Comparison of ENCODE assay signal across 40 mouse cellular contexts in the genomic region with DNA sequence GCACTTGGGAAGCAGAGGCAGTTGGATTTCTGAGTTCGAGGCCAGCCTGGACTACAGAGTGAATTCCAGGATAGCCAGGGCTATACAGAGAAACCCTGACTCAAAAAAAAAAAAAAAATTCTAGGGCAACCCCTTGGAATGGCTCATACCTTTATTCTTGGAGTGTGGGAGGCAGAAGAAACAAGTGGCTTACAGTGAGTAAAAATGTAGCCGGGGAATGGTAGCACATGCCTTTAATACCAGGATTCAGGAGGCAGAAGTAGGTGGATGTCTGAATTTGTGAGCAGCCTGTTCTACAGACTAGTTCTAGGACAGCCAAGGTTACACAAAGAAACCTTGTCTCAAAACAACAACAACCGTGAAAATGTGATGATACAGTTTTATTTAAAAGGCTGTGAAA. TPM values are rescaled to one million over a fixed set of nuclear protein-coding genes. Genes with fewer than 3 reads are reported as not detected.
"Had no signal": no experiment of that assay in that cellular context is flagged by ENCODE, and none has a peak within 500 bp of the region (broad histone marks: within the 10 kb centered on the region; RNA-seq: fewer than 3 reads in every experiment).

No protein-coding gene starts in this region.

- H3K27ac ChIP-seq: heart, embryonic 10.5 days; heart, embryonic 13.5 days; heart, embryonic 15.5 days; hindbrain, embryonic 10.5 days; hindbrain, embryonic 12.5 days; hindbrain, embryonic 13.5 days; hindbrain, embryonic 14.5 days; hindbrain, embryonic 15.5 days; hindbrain, postnatal 0 days; intestine, embryonic 15.5 days; kidney, embryonic 15.5 days; kidney, postnatal 0 days; layer of hippocampus, adult 2 months; left cerebral cortex, adult 2 months had no signal

- DNase-seq: heart, postnatal 10 days; heart, postnatal 14 days; heart, postnatal 36 days; heart, postnatal 4 days; kidney, adult 11 months; kidney, adult 18-20 months; kidney, adult 2 months; kidney, adult 8-10 months; kidney, adult 9 months; kidney, postnatal 10 days; kidney, postnatal 14 days; kidney, postnatal 25 days; kidney, postnatal 36 days; kidney, postnatal 4 days; layer of hippocampus, adult 9-11 months; layer of hippocampus, postnatal 36 days had no signal

- H3K4me1 ChIP-seq: hindbrain, embryonic 10.5 days; intestine, embryonic 15.5 days had no signal

- H3K9me3 ChIP-seq: heart, embryonic 10.5 days; heart, embryonic 12.5 days; heart, embryonic 13.5 days; heart, embryonic 15.5 days; hindbrain, embryonic 10.5 days; hindbrain, embryonic 12.5 days; hindbrain, embryonic 13.5 days; hindbrain, embryonic 15.5 days; intestine, embryonic 15.5 days; kidney, embryonic 15.5 days had no signal

- H3K9ac ChIP-seq: heart, embryonic 12.5 days; heart, embryonic 13.5 days; heart, embryonic 15.5 days; hindbrain, embryonic 12.5 days; hindbrain, embryonic 13.5 days; hindbrain, embryonic 14.5 days; hindbrain, embryonic 15.5 days; intestine, embryonic 15.5 days; kidney, embryonic 15.5 days had no signal

- H3K4me2 ChIP-seq: heart, embryonic 11.5 days; heart, embryonic 12.5 days; heart, embryonic 13.5 days; heart, embryonic 15.5 days; hindbrain, embryonic 12.5 days; hindbrain, embryonic 13.5 days; hindbrain, embryonic 14.5 days; hindbrain, embryonic 15.5 days; intestine, embryonic 15.5 days; kidney, embryonic 15.5 days had no signal

- ATAC-seq: hindbrain, embryonic 16.5 days; hindbrain, postnatal 0 days; inflammation-experienced regulatory T-cells, adult 6 months; intestine, embryonic 15.5 days; intestine, embryonic 16.5 days; intestine, postnatal 0 days had no signal

- H3K4me3 ChIP-seq: heart, embryonic 10.5 days; heart, embryonic 12.5 days; heart, embryonic 13.5 days; heart, embryonic 15.5 days; hindbrain, embryonic 10.5 days; hindbrain, embryonic 12.5 days; hindbrain, embryonic 13.5 days; hindbrain, embryonic 15.5 days; intestine, embryonic 15.5 days; kidney, embryonic 15.5 days; layer of hippocampus, adult 2 months; left cerebral cortex, adult 2 months had no signal

- H3K36me3 ChIP-seq: intestine, embryonic 15.5 days had no signal

- H3K27me3 ChIP-seq: heart, embryonic 12.5 days; heart, embryonic 13.5 days; heart, embryonic 15.5 days; hindbrain, embryonic 12.5 days; hindbrain, embryonic 13.5 days; hindbrain, embryonic 15.5 days; intestine, embryonic 15.5 days; kidney, embryonic 15.5 days had no signal

RNA-seq across cellular contexts. Expression of a gene that starts 46.1 kb away (rescaled TPM):
- polyA plus RNA-seq: heart, embryonic 13.5 days; inflammation-experienced regulatory T-cells, adult 6 months; large intestine, adult 2 months had no signal

RNA-seq across cellular contexts. Expression of a gene that starts 50.8 kb away (rescaled TPM):
- polyA plus RNA-seq: heart, embryonic 11.5 days; heart, embryonic 14.5 days; heart, postnatal 0 days; hindbrain, postnatal 0 days; inflammation-experienced regulatory T-cells, adult 6 months; intestine, embryonic 16.5 days; intestine, postnatal 0 days; kidney, adult 2 months; kidney, embryonic 14.5 days; kidney, postnatal 0 days; large intestine, adult 2 months had no signal
